Mouse (Mus musculus) thymus, adult 2 months (tissue): Measurements from ENCODE around the gene Inafm2.

ENCODE experiments used
- CTCF ChIP-seq: fragments of 200-500 bp; IDR thresholded peaks from 2 replicates; pipeline ENCODE4 v1.5.1; 2012; ENCODE audit warnings: mild to moderate bottlenecking, control low read depth, low read length, moderate library complexity, borderline replicate concordance; ENCODE audit not compliant: control insufficient read depth, poor library complexity, insufficient read depth; ENCODE audit errors: extremely low read depth
- POLR2A ChIP-seq: fragments of 200-500 bp; IDR thresholded peaks from 2 replicates; pipeline ENCODE4 v1.6.1; 2012; ENCODE audit warnings: mild to moderate bottlenecking, low read length, control low read depth, moderate library complexity; ENCODE audit not compliant: control insufficient read depth, poor library complexity, insufficient read depth; ENCODE audit errors: extremely low read depth

DNA sequence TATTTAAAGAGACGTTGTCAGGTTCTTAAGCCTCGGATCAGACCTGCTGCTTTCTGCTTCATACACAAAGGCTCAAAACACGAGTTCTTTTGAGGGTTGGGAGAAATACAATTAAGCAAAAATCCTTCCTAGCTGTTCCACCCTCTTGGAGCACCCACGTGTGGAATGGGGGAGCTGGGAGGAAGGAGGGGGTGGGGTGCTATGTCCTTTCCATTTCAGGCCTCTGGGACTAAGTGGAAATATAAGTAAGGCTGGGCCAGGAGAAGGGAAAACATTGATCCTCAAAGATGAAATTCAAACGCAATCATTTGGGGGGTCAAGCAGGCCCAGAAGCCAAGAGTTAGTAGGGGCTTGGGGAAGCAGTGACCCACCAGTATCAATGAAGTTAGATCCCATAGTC is 44.4 kb upstream of the Inafm2 start:
- TF ChIP-seq CTCF (no peak), POLR2A (no peak)
